Mouse (Mus musculus) stomach, postnatal 0 days (tissue): ENCODE data around the gene Nudt2. TPM values are rescaled to one million over a fixed set of nuclear protein-coding genes. Genes with fewer than 3 reads are reported as not detected.

ENCODE experiments used
- ATAC-seq: fragments of 200-750 bp; cut with Nextera tagmentation; 2 replicates; pipeline ENCODE4 v1.8.0; 2017; ENCODE audit not compliant: low FRiP score, low TSS enrichment
- DNase-seq: peaks from one replicate; pipeline ENCODE4 v3.0.0-alpha.2; 2016; ENCODE audit warnings: low spot score
- H3K27ac ChIP-seq: fragments of 300-500 bp; sonication (generic); replicated peaks from 2 replicates; pipeline ENCODE4 v1.5.1; 2014; ENCODE audit warnings: mild to moderate bottlenecking, control low read depth
- H3K27me3 ChIP-seq: fragments of 300-500 bp; sonication (generic); 2 replicates; pipeline ENCODE4 v1.6.1; 2014; ENCODE audit warnings: low read length; ENCODE audit not compliant: control insufficient read depth, insufficient read depth
- H3K36me3 ChIP-seq: fragments of 300-500 bp; sonication (generic); 2 replicates; pipeline ENCODE4 v1.6.1; 2014; ENCODE audit warnings: low read length, mixed read lengths; ENCODE audit not compliant: control insufficient read depth, insufficient read depth
- H3K4me1 ChIP-seq: fragments of 300-500 bp; sonication (generic); replicated peaks from 2 replicates; pipeline ENCODE4 v1.6.1; 2014; ENCODE audit warnings: antibody characterized with exemption; ENCODE audit not compliant: control insufficient read depth, insufficient read depth
- H3K4me2 ChIP-seq: fragments of 300-500 bp; sonication (generic); replicated peaks from 2 replicates; pipeline ENCODE4 v1.6.1; 2014; ENCODE audit warnings: low read depth, mild to moderate bottlenecking, control low read depth, moderate library complexity
- H3K4me3 ChIP-seq: fragments of 300-500 bp; sonication (generic); 2 replicates; pipeline ENCODE4 v1.5.1; 2014; ENCODE audit warnings: low read depth, low read length, control low read depth
- H3K9ac ChIP-seq: fragments of 300-500 bp; sonication (generic); 2 replicates; pipeline ENCODE4 v1.6.1; 2014; ENCODE audit warnings: mild to moderate bottlenecking, low read length, control low read depth, mixed read lengths
- H3K9me3 ChIP-seq: fragments of 300-500 bp; sonication (generic); 2 replicates; pipeline ENCODE4 v1.6.1; 2016; ENCODE audit warnings: low read length; ENCODE audit not compliant: control insufficient read depth
- CTCF ChIP-seq: IDR thresholded peaks from 2 replicates; pipeline ENCODE4 v1.5.1; 2016; ENCODE audit warnings: antibody characterized with exemption, low read depth, mild to moderate bottlenecking, moderate library complexity
- EP300 ChIP-seq: optimal IDR thresholded peaks from 2 replicates; pipeline ENCODE3; 2016; ENCODE audit warnings: antibody characterized with exemption
- WGBS: fragments of 180-500 bp; shearing (Covaris S2); extraction: QIAGEN DNeasy Blood & Tissue Kit; methylation state at CpG from one replicate; pipeline ENCODE4 v1.1.7; 2014; 5-methylcytosine and 5-hydroxymethylcytosine counted together
- polyA plus RNA-seq: library from polyadenylated mRNA; unstranded; fragments of >200 nt; fragmentation: Nextera tagmentation; extraction: Ambion mirVana; gene quantifications from 2 replicates; pipeline ENCODE4 v1.2.1, GENCODE M21; 2015

Gene Nudt2
- polyA plus RNA-seq, 1 experiment from 2014 or later = 38.6 TPM

DNA sequence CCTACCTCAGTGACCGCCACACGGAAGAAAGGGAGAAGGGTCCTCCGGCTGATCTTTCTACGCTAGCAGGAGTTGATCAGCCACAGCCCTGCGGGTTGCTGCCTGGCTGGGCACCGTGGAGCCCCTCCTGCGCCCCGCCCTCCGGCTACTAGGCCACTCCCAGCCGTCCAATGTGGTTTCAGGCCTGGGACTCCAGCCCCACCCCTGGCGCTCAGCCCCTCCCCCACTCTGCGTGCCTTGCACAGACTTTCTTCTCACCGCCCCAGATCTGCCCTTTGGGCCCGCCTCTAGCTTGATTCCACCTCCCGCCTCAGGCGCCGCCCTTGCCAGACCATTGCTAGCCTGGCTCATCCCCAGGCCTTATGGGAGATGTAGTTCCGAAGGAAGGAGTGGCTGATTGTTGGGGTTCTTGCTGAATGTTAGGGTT is 38.0 kb downstream of the Nudt2 start, which contains the start of gene AI464131:
Gene AI464131, minus strand, starts transcription at position 91 of the 427 bp plus-strand sequence.
- TF ChIP-seq EP300 (no peak), CTCF (peak; percentile 44)
- H3K36me3 ChIP-seq = peaks cover 3% of the 10 kb centered on the region
- H3K27me3 ChIP-seq = peaks cover 7% of the 10 kb centered on the region
- peak; percentile 100 for DNase-seq
- H3K4me2 ChIP-seq = peak within 1 kb of the TSS; percentile 89
- peak within 1 kb of the TSS; percentile 52 for H3K4me3 ChIP-seq
- H3K9ac ChIP-seq = peak within 1 kb of the TSS; percentile 65
- peaks cover 6% of the 10 kb centered on the region; the same call in 1 of the 2 replicates for H3K4me1 ChIP-seq
- peak within 1 kb of the TSS; percentile 67 for H3K27ac ChIP-seq
- ATAC-seq = peak; percentile 97
- 2% methylated on average over 17 of the region's 18 CpGs for WGBS
- no peaks in the 10 kb centered on the region for H3K9me3 ChIP-seq

- Histone ChIP-seq H3K4me1 (peaks cover 6% of the 10 kb centered on the region; the same call in 1 of the 2 replicates), H3K9ac (no peak overlapping the region), H3K4me2 (no peak overlapping the region), H3K36me3 (no peaks in the 10 kb centered on the region), H3K27ac (no peak overlapping the region), H3K27me3 (no peaks in the 10 kb centered on the region; the same call in 1 of the 2 replicates), H3K9me3 (no peaks in the 10 kb centered on the region), H3K4me3 (no peak overlapping the region)
- peak; percentile 56 for TF ChIP-seq CTCF
- no peak for TF ChIP-seq EP300
- WGBS = 70% methylated on average over 5 of the region's 5 CpGs
- ATAC-seq (no peak), DNase-seq (no peak)
Observed at GRCm38 (mm10) chr4:41504325-41504724, 39.4 kb downstream of the Nudt2 start.

GRCm38 (mm10) chr4:41505131-41505551 is 40.2 kb downstream of the Nudt2 start:
- Histone ChIP-seq H3K27ac (no peak overlapping the region), H3K9ac (no peak overlapping the region), H3K4me3 (no peak overlapping the region), H3K9me3 (no peaks in the 10 kb centered on the region), H3K36me3 (no peaks in the 10 kb centered on the region), H3K27me3 (no peaks in the 10 kb centered on the region), H3K4me2 (no peak overlapping the region), H3K4me1 (peaks cover 6% of the 10 kb centered on the region; the same call in 1 of the 2 replicates)
- ATAC-seq (no peak), DNase-seq (no peak)
- TF ChIP-seq CTCF = peak; percentile 59
- TF ChIP-seq EP300 = no peak
- 58% methylated on average over 11 of the region's 11 CpGs for WGBS

- DNase-seq (peak; percentile 69), ATAC-seq (no peak)
- Histone ChIP-seq H3K36me3 (no peaks in the 10 kb centered on the region), H3K4me2 (peak overlapping the region; percentile 87; the same call in 1 of the 2 replicates), H3K27me3 (no peaks in the 10 kb centered on the region), H3K4me1 (peaks cover 6% of the 10 kb centered on the region; the same call in 1 of the 2 replicates), H3K4me3 (no peak overlapping the region), H3K27ac (no peak overlapping the region), H3K9ac (no peak overlapping the region), H3K9me3 (no peaks in the 10 kb centered on the region)
- 16% methylated on average over 13 of the region's 13 CpGs for WGBS
- TF ChIP-seq EP300 (no peak), CTCF (peak; percentile 77)
Observed at GRCm38 (mm10) chr4:41506156-41506555, 41.2 kb downstream of the Nudt2 start.

DNA sequence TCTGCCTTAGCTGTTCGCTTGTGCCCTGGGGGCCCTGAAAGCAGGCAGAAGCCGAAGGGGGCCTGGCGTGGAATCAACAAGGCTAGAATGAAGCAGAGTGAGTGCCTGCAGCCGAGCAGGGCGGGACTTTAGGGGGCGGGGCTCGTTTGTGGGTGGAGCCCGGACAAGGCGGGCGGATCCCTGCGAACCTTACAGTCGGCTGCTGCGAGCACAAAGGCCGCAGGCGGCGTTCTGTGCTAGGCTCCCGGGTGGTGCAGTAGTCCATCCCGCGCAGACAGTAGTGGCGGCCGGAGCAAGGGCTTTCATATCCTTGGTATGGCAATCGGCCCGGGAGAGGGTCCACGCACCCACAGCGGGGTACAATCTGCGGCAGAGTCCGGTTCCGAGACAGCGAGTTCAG is 42.0 kb downstream of the Nudt2 start:
- Histone ChIP-seq H3K9me3 (no peaks in the 10 kb centered on the region), H3K27ac (0 out of 2 replicates have a peak overlapping the region, but pooled peaks have one; percentile 18), H3K4me1 (peaks cover 6% of the 10 kb centered on the region; the same call in 1 of the 2 replicates), H3K36me3 (no peaks in the 10 kb centered on the region), H3K9ac (peak overlapping the region; percentile 45), H3K4me2 (peak overlapping the region; percentile 87), H3K27me3 (no peaks in the 10 kb centered on the region), H3K4me3 (peak overlapping the region; percentile 47)
- TF ChIP-seq EP300 (no peak), CTCF (peak; percentile 44; the same call in 1 of the 2 replicates)
- DNase-seq = peak; percentile 90
- WGBS = under 1% methylated on average over 29 of the region's 29 CpGs
- ATAC-seq = peak; percentile 67

DNA sequence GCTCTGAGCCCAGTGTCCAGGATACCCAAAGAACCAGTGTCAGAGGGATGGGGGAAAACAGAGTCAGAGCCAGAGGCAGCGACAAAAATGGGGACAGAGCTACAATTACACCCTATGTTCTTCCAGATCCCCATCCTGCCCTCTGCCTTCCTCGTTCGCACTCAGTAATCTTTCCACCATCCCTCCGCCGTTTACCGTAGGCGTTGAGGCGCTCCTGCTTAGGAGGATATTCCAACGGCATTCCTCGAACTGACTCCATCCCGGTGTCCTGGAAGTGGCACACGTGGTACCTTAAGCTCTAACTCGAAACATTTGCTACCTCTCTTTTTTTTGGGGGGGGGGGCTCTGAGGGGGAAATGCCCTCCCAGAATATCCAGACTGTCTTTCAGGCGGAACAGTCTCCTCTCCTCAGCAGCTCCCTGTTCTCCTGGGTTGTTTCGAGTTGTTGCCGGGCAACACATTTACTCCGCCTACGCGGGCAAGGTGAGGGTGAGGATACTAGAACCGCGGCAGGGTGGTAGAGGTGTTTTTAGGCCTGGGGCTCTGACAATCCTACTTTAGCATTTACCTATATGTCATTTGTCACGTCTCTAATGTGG is 42.5 kb downstream of the Nudt2 start:
- WGBS = 7% methylated on average over 22 of the region's 22 CpGs
- Histone ChIP-seq H3K9me3 (no peaks in the 10 kb centered on the region), H3K4me3 (peak overlapping the region; percentile 47), H3K9ac (peak overlapping the region; percentile 45), H3K36me3 (no peaks in the 10 kb centered on the region), H3K4me2 (peak overlapping the region; percentile 87), H3K4me1 (peaks cover 4% of the 10 kb centered on the region; the same call in 1 of the 2 replicates), H3K27ac (0 out of 2 replicates have a peak overlapping the region, but pooled peaks have one; percentile 18), H3K27me3 (no peaks in the 10 kb centered on the region)
- no peak for ATAC-seq
- DNase-seq = peak; percentile 37
- TF ChIP-seq CTCF (no peak), EP300 (no peak)
